Mouse (Mus musculus): ENCODE results near the gene Bahcc1. TPM values are rescaled to one million over a fixed set of nuclear protein-coding genes. Genes with fewer than 3 reads are reported as not detected.

The Bahcc1 gene
- polyA plus RNA-seq, 1 experiment: 47.0 TPM

- DNase-seq (ENCODE audit: low read depth): peak; percentile 87
- TF ChIP-seq POLR2A (IDR thresholded peaks at IDR 0.05; ENCODE audit: borderline replicate concordance, extremely low read depth, insufficient read depth, insufficient read length, poor library complexity, severe bottlenecking) (no peak), CTCF (IDR thresholded peaks at IDR 0.05; ENCODE audit: borderline replicate concordance, extremely low read depth, insufficient read depth, insufficient read length) (no peak)
These were observed 44.0 kb upstream of the Bahcc1 start for GRCm38 (mm10) chr11:120188481-120189441.

DNA sequence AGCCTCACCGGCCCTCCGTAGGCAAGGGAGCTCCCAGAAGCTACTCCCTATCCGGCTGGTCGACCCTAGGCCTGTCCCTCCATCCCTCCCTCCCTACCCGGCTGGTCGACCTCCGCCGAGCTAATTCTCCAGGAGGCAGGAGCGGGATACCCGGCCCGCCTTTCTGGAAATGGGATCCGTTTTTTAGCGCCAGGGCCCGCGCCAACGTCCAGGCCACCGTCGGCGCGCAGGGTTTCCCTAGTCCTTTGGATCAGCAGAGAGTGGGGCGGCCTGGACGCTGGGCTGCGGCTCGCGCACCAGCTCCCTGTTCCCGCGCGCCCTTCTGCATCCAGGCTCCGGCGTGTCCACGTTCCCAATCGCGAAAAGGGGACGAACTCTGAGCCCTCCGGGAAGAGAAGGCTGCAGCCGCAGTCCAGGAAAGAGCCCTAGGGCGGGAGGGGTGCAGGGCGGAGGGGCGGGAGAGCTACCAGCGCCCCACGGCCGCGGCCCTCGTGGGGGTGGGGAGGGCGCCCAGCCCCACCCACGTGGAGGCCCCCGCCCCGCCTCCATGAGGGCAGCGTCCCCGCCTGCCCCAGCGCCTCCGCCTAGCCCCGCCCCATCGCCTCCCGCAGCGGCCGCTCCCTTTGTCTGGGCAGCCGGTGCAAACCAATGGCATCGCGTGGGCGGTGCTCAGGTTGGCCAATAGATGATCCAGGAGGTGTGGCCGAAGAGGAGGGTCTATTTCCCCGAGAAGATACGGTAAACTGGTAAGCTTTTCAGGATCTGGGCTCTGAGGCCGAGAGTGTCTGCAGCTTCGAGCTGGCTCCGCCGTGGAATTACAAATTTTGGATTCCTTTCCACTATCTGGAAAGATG is 43.1 kb upstream of the Bahcc1 start:
- no peak for TF ChIP-seq CTCF (IDR thresholded peaks at IDR 0.05; ENCODE audit: borderline replicate concordance, extremely low read depth, insufficient read depth, insufficient read length)
- TF ChIP-seq POLR2A (IDR thresholded peaks at IDR 0.05; ENCODE audit: borderline replicate concordance, extremely low read depth, insufficient read depth, insufficient read length, poor library complexity, severe bottlenecking): peak; percentile 48; the same call in 1 of the 2 replicates
- peak; percentile 100 for DNase-seq (ENCODE audit: low read depth)

GRCm38 (mm10) chr11:120190526-120191412 is 42.0 kb upstream of the Bahcc1 start:
- no peak for DNase-seq (ENCODE audit: low read depth)
- no peak for TF ChIP-seq POLR2A (IDR thresholded peaks at IDR 0.05; ENCODE audit: borderline replicate concordance, extremely low read depth, insufficient read depth, insufficient read length, poor library complexity, severe bottlenecking)
- no peak for TF ChIP-seq CTCF (IDR thresholded peaks at IDR 0.05; ENCODE audit: borderline replicate concordance, extremely low read depth, insufficient read depth, insufficient read length)

DNA sequence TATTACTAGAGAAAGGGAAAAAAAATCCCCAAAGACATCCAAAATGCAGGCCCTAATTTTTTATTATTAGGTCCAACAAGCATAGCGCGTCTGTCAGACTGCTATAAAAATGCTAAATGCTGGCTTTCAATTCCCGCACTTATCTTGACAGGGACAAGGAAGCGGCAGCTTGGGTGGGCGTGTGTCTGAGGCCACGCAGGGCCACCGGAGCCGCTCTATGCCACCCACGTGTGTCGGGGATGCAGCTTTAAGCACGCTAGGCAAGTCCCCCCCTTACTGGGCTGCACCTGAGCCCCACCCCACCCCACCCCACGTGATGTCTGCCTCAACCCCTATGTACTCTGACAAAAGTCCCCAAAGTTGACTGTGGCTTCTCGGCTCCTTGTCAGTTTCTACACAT is 33.9 kb upstream of the Bahcc1 start:
- peak; percentile 42 for DNase-seq (ENCODE audit: low read depth)
- no peak for TF ChIP-seq CTCF (IDR thresholded peaks at IDR 0.05; ENCODE audit: borderline replicate concordance, extremely low read depth, insufficient read depth, insufficient read length)
- no peak for TF ChIP-seq POLR2A (IDR thresholded peaks at IDR 0.05; ENCODE audit: borderline replicate concordance, extremely low read depth, insufficient read depth, insufficient read length, poor library complexity, severe bottlenecking)

GRCm38 (mm10) chr11:120199766-120200165 is 33.0 kb upstream of the Bahcc1 start:
- no peak for DNase-seq (ENCODE audit: low read depth)
- TF ChIP-seq POLR2A (IDR thresholded peaks at IDR 0.05; ENCODE audit: borderline replicate concordance, extremely low read depth, insufficient read depth, insufficient read length, poor library complexity, severe bottlenecking): no peak

- TF ChIP-seq CTCF (IDR thresholded peaks at IDR 0.05; ENCODE audit: borderline replicate concordance, extremely low read depth, insufficient read depth, insufficient read length) (no peak), POLR2A (IDR thresholded peaks at IDR 0.05; ENCODE audit: borderline replicate concordance, extremely low read depth, insufficient read depth, insufficient read length, poor library complexity, severe bottlenecking) (no peak)
- no peak for DNase-seq (ENCODE audit: low read depth)
These were observed 32.1 kb upstream of the Bahcc1 start for GRCm38 (mm10) chr11:120200621-120201020.

DNA sequence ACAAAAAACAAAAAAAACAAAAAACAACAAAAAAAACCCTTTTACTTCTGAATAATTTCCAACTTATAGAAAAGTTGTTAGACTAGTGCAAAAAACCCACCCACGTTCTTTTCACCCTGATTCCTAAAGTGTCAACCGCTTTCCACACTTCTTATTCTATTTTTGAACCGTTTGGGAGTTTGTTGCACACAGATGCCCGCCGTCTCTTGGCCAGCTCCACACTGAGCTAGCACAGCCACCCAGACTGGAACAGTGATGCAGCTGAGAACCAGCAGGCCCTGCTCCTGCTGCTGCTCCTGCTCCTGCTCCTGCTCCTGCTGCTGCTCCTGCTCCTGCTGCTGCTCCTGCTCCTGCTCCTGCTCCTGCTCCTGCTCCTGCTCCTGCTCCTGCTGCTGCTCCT is 28.5 kb upstream of the Bahcc1 start:
- TF ChIP-seq CTCF (IDR thresholded peaks at IDR 0.05; ENCODE audit: borderline replicate concordance, extremely low read depth, insufficient read depth, insufficient read length) (no peak), POLR2A (IDR thresholded peaks at IDR 0.05; ENCODE audit: borderline replicate concordance, extremely low read depth, insufficient read depth, insufficient read length, poor library complexity, severe bottlenecking) (no peak)
- no peak for DNase-seq (ENCODE audit: low read depth)

GRCm38 (mm10) chr11:120206069-120206668 is 26.6 kb upstream of the Bahcc1 start:
- DNase-seq (ENCODE audit: low read depth): peak; percentile 42
- TF ChIP-seq POLR2A (IDR thresholded peaks at IDR 0.05; ENCODE audit: borderline replicate concordance, extremely low read depth, insufficient read depth, insufficient read length, poor library complexity, severe bottlenecking): no peak
- TF ChIP-seq CTCF (IDR thresholded peaks at IDR 0.05; ENCODE audit: borderline replicate concordance, extremely low read depth, insufficient read depth, insufficient read length): no peak

- no peak for DNase-seq (ENCODE audit: low read depth)
- TF ChIP-seq CTCF (IDR thresholded peaks at IDR 0.05; ENCODE audit: borderline replicate concordance, extremely low read depth, insufficient read depth, insufficient read length) (no peak), POLR2A (IDR thresholded peaks at IDR 0.05; ENCODE audit: borderline replicate concordance, extremely low read depth, insufficient read depth, insufficient read length, poor library complexity, severe bottlenecking) (no peak)
These were observed 26.1 kb upstream of the Bahcc1 start for GRCm38 (mm10) chr11:120206669-120207090.

DNA sequence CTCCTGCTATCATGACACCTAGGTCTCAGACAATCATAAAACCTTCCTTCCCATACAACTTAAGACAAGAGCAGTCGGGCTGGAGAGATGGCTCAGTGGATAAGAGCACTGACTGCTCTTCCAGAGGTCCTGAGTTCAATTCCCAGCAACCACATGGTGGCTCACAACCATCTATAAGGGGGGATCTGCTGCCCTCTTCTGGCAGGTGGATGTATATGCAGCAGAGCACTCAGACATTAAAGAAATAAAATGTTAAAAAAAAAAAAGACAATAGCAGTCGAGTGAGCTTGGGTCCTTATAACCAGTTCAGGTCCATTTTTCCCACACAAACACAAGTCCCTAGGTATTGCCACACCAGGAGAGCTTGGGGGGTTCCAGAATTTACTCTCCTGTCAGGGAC is 23.9 kb upstream of the Bahcc1 start:
- TF ChIP-seq POLR2A (IDR thresholded peaks at IDR 0.05; ENCODE audit: borderline replicate concordance, extremely low read depth, insufficient read depth, insufficient read length, poor library complexity, severe bottlenecking) (no peak), CTCF (IDR thresholded peaks at IDR 0.05; ENCODE audit: borderline replicate concordance, extremely low read depth, insufficient read depth, insufficient read length) (0 out of 2 replicates have a peak, but pooled peaks have one; percentile 19)
- DNase-seq (ENCODE audit: low read depth): no peak
